Mouse (Mus musculus) lung, postnatal 0 days (tissue): Measurements from ENCODE around the gene Sstr4. TPM values are rescaled to one million over a fixed set of nuclear protein-coding genes. Genes with fewer than 3 reads are reported as not detected.

Experiments used
- ATAC-seq: fragments of 200-750 bp; cut with Nextera tagmentation; 2 replicates; pipeline ENCODE4 v1.8.0; 2017; ENCODE audit warnings: moderate library complexity
- DNase-seq: peaks from one replicate; pipeline ENCODE4 v3.0.0-alpha.2; 2016; ENCODE audit warnings: low spot score
- H3K27ac ChIP-seq: fragments of 300-500 bp; sonication (generic); 2 replicates; pipeline ENCODE4 v1.5.1; 2014; ENCODE audit warnings: antibody characterized with exemption, mild to moderate bottlenecking, low read length, mixed read lengths
- H3K27me3 ChIP-seq: fragments of 300-500 bp; sonication (generic); replicated peaks from 2 replicates; pipeline ENCODE4 v1.6.1; 2014; ENCODE audit warnings: low read length, mixed read lengths; ENCODE audit not compliant: insufficient read depth
- H3K36me3 ChIP-seq: fragments of 300-500 bp; sonication (generic); 2 replicates; pipeline ENCODE4 v1.6.1; 2014; ENCODE audit warnings: low read length, mixed read lengths; ENCODE audit not compliant: insufficient read depth
- H3K4me1 ChIP-seq: fragments of 300-500 bp; sonication (generic); 2 replicates; pipeline ENCODE4 v1.6.1; 2014; ENCODE audit warnings: antibody characterized with exemption, low read depth, low read length, mixed read lengths; ENCODE audit not compliant: insufficient read depth
- H3K4me2 ChIP-seq: fragments of 300-500 bp; sonication (generic); replicated peaks from 2 replicates; pipeline ENCODE4 v1.6.1; 2014; ENCODE audit warnings: low read depth, mild to moderate bottlenecking, low read length, moderate library complexity, mixed read lengths
- H3K4me3 ChIP-seq: fragments of 300-500 bp; sonication (generic); 2 replicates; pipeline ENCODE4 v1.5.1; 2014; ENCODE audit warnings: low read depth, low read length
- H3K9ac ChIP-seq: fragments of 300-500 bp; sonication (generic); replicated peaks from 2 replicates; pipeline ENCODE4 v1.6.1; 2014; ENCODE audit warnings: low read depth, mild to moderate bottlenecking
- H3K9me3 ChIP-seq: fragments of 300-500 bp; sonication (generic); 2 replicates; pipeline ENCODE4 v1.6.1; 2016; ENCODE audit warnings: low read length, mixed read lengths
- CTCF ChIP-seq: IDR thresholded peaks from 2 replicates; pipeline ENCODE4 v1.5.1; 2016; ENCODE audit warnings: antibody characterized with exemption, mild to moderate bottlenecking
- EP300 ChIP-seq: IDR thresholded peaks from 2 replicates; pipeline ENCODE4 v1.6.1; 2016; ENCODE audit warnings: antibody characterized with exemption, mild to moderate bottlenecking, control low read depth
- WGBS: fragments of 180-500 bp; shearing (Covaris S2); extraction: QIAGEN DNeasy Blood & Tissue Kit; methylation state at CpG from one replicate; pipeline ENCODE4 v1.1.7; 2014; 5-methylcytosine and 5-hydroxymethylcytosine counted together
- polyA plus RNA-seq: library from polyadenylated mRNA; unstranded; fragments of >200 nt; fragmentation: Nextera tagmentation; extraction: Ambion mirVana; gene quantifications from 2 replicates; pipeline ENCODE4 v1.2.1, GENCODE M21; 2015

The Sstr4 gene
- polyA plus RNA-seq, 1 experiment from 2014 or later, result 0.56 TPM

DNA sequence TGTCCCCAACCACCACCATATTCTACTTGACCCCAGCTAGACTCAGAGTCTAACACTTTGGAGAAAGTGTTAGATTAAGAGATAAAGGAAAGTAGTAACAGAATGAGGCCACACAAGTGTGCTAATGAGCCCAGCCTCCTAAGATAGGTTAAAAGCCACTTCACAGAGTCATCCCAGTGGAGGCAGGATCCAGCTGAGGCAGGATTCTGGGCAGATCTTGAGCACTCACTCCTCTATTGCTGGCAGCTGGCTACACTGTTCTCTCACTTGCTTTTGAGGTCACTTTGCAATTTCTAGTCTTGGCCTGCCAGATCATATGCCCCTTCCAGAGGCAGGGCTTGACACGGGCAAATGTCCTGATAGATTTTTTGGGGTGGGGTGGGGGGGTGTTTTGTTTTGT, 49.3 kb downstream of the Sstr4 start:
- Histone ChIP-seq H3K36me3 (no peaks in the 10 kb centered on the region), H3K9ac (no peak overlapping the region), H3K4me2 (no peak overlapping the region), H3K9me3 (no peaks in the 10 kb centered on the region), H3K27me3 (no peaks in the 10 kb centered on the region), H3K4me1 (peaks cover 8% of the 10 kb centered on the region; the same call in 1 of the 2 replicates), H3K27ac (peak overlapping the region; percentile 47; the same call in 1 of the 2 replicates), H3K4me3 (no peak overlapping the region)
- no peak for TF ChIP-seq EP300
- no peak for TF ChIP-seq CTCF
- DNase-seq (peak; percentile 54), ATAC-seq (peak; percentile 39)
- WGBS, result 44% methylated on average over 1 of the region's 1 CpGs

DNA sequence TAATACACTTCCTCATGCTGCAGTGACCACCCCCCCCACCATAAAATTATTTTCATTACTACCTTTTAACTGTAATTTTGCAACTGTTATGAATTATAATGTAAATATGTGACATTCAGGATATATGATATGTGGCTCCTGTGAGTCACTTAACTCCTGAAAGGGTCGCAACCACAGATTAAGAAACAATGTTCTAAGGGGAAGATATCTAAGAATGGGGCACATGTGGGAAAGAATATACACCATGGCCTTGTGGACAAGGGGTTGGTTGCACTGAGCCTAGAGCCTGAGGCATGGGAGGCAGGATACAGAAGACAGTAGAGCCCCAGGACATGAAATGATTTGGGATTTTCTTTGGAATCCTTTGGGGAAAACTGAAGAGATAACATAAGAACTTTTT, 50.5 kb downstream of the Sstr4 start:
- 81% methylated on average over 1 of the region's 1 CpGs for WGBS
- Histone ChIP-seq H3K4me3 (no peak overlapping the region), H3K4me2 (no peak overlapping the region), H3K36me3 (no peaks in the 10 kb centered on the region), H3K9ac (no peak overlapping the region), H3K4me1 (peaks cover 8% of the 10 kb centered on the region), H3K27me3 (no peaks in the 10 kb centered on the region), H3K9me3 (no peaks in the 10 kb centered on the region), H3K27ac (no peak overlapping the region)
- no peak for DNase-seq
- TF ChIP-seq EP300, result no peak
- no peak for TF ChIP-seq CTCF
- ATAC-seq, result no peak

Other genes with a start within 250 kb of the Sstr4 start
- gene Thbd, start 12.8 kb downstream of the Sstr4 start, polyA plus RNA-seq, result 227 and 232 TPM in 2 replicates
- 55.9 and 59.7 TPM in 2 replicates for gene Cd93, start 48.2 kb downstream of the Sstr4 start, polyA plus RNA-seq